Mouse (Mus musculus): ENCODE data around the gene Cptp.

Gene Cptp

DNA sequence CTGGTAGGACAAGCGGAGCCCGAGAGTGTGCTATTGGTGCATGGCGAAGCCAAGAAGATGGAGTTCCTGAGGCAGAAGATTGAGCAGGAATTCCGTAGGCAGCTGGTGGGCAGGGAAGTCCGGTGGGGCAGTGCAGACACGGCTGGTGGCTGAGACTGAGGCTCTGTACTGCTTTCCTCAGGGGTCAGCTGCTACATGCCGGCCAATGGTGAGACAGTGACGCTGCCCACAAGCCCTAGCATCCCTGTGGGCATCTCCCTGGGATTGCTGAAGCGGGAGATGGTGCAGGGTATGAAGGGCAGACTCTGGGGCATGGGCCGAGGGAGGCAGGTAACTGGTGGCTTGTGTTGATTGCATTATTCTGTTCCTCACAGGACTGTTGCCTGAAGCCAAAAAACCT lies 18.4 kb upstream of the Cptp start:
- DNase-seq (ENCODE audit: low spot score), result no peak

DNA sequence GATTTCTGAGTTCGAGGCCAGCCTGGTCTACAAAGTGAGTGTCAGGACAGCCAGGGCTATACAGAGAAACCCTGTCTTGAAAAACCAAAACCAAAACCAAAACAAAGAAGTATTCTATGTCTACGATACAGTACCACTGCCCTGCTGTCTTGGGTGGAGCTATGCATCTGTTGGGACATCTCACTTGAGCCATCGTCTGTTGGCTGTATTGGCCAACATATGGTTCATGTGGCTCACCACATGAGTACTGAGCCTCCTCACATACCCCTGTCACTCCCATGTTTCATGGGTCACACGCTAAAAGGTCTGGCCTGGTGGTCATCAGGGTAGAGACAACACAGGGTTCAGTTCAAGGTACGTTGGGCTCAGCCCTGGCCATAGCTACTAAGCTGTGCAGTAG lies 17.1 kb upstream of the Cptp start:
- DNase-seq (ENCODE audit: low spot score), result no peak

DNA sequence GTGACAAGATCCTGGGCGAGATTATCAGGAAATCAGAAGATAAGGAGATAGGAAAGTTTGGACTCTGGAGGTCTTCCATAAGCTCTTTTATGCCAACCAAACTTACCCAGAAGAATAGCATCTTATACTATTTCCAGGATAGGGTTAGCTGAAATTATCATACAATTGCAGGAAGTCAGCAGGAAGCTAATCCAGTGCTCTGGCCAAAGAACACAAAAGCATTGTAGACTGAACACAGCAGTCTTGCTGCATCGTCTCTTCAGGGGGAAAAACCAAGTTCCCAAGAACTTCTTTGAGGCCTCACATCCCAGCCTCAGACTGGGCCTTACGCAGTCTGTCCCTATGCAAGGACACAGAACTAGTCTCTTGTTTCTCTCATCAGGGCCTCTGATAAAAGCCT lies 14.3 kb upstream of the Cptp start:
- DNase-seq (ENCODE audit: low spot score), result no peak

DNA sequence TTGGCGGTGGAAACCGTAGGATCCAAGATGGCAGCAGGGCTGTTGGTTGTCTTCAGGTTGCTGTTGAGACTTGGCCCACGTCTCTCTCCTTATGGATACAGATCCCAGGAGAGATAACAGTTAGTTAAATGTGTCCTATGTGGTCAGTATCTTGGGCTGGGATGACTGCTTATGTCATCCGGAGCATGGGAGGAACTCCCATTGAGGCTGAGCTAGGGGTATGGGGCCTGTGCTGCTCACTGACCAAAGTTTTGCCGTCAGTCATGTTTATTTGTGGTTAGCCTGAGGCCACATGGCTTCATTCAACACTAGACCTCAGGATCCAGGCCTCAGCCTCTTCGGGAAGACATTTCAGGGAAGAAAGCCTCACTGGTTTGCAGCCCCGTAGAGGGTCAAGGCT lies 2.2 kb upstream of the Cptp start:
- DNase-seq (ENCODE audit: low spot score), result no peak

DNA sequence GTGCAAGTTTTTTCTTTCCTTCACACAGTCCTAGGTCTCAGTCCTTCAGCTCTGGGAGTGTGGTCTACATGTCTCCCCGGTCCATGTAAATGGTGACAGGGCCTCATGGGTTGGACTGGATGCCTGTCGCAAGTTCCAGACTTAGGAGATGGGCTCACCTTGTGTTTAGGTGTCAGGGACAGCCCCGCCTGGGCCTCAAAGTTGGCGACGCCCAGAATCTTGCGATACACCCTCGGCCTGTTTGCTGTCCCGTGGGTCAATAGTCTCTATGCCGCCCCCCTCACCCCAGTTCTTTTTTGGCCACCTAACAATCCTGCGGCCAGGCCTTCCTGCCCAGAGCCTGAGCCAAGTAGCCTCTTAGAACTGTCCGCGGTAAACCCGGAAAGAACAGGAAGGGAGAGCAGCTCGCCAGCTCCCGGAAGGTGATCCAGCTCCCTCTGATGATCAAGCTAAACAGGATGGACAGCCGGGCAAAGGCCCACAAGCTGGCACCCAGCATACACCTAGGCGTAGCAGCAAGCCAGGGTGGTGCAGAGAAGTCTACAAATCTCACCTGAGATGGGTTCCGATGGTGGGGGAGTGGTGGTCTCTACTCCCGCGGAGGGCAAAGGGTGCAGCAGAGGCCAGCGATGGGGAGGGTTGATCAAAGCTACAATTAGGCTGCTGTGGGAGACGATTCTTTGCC lies 484 bp downstream of the Cptp start:
- no peak for DNase-seq (ENCODE audit: low spot score)

DNA sequence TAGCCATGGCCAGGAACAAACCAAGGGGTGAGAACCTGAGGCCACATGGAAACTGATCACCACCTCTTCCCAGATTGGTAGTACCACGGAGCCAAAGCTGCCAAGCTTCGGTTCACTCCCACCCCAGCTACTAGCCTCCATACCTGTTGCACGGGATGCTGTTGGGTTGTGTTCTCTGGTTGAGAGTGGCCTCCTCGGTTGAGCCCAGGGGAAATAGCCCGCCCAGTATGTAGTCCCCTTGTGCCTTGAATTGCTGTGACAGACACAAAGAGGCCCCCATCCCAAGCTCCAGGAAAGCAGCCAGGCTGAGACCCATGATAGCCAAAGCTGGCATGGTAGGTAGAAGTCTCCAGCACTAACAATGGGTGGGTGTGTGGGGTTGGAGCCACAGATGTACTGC lies 6.2 kb downstream of the Cptp start, which contains the start of gene Tas1r3:
Tas1r3 (minus strand) TSS at position 362 of the 400 bp plus-strand sequence.
- no peak for DNase-seq (ENCODE audit: low spot score)

DNA sequence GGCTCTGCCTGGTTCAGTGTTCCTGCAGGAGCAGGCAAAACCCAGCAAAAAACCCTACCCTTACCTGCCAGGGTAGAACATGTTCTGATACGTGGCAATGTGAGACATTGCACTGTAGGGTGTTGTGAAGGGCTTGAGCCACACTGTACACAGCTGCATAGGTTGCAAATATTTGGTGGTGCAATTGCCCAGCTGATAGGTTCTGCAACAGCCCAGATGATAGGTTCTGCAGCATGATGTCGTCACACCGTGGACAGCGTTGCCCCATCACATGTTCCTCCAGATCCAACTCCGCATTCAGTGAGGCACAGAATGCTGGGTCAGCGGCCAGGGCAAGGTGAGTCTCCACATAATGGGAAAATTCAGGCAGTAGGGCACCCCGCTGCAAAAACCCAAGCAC lies 7.5 kb downstream of the Cptp start:
- DNase-seq (ENCODE audit: low spot score), result no peak

DNA sequence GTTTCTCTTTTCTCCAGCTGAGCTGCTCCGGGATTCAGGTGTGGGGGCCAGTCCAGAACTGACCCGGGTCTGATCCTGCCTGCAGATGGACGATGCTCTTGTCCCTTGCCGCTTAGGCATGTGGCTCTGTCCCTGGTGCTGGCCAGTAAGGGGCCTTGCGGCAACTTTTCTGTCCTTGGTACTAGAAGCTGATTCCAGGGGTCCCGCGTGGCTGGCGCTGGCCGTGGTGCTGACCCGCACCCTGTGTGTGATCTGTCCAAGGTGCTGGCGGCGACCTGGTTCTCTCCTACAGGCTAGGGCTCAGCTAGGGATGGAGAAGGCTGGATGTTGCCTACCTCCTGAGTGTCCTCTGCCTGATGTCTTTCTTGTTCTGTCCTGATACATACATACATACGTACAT lies 9.9 kb downstream of the Cptp start:
- DNase-seq (ENCODE audit: low spot score), result peak; percentile 90

DNA sequence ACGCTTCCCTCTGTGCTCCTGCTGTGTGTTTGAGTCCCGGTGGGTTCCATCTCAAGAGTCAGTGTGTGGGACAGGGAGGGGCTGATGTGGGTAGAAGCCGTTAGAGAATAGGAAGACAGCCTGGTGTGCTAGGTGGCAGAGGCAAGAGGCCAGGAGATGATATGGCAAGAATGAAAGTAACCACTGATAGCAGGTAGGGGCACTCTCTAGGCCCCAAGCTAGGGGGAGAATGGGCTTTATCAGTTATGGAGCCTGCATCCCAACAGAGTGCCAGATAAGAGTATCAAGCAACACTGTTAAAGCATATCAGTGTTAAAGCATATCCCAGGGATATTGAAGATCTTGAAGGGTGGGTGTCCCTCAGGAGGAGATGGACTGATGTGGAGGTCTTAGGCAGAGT lies 12.4 kb downstream of the Cptp start:
- no peak for DNase-seq (ENCODE audit: low spot score)

DNA sequence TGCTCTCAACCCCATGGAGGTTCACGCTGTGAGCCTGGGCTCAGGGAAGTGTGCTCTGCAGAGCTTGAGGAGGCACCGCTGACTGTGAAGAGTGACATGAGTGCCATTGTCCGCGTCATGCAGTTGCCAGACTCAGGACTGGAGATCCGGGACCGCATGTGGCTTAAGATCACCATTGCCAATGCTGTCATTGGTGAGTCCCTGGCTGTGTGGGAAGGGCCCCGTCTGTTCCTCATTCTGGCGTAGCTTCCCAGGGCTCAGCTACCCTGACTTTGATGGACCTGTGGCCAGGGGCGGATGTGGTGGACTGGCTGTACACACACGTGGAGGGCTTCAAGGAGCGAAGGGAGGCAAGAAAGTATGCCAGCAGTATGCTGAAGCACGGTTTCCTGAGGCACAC lies 13.2 kb downstream of the Cptp start:
- no peak for DNase-seq (ENCODE audit: low spot score)

DNA sequence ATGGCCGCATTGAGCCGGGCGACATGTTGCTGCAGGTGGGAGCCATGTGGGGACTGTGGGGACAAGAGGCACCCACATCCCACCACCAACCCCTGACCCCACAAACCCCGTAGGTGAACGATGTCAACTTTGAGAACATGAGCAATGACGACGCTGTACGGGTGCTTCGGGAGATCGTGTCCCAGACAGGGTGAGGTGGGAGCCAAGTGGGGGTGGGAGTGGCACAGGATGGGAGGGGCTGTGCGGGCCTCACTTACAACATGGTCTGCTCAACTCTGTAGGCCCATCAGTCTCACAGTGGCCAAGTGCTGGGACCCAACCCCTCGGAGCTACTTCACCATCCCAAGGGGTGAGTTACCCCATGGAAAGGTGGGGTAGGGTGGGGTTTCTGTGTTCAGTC lies 14.2 kb downstream of the Cptp start:
- no peak for DNase-seq (ENCODE audit: low spot score)

DNA sequence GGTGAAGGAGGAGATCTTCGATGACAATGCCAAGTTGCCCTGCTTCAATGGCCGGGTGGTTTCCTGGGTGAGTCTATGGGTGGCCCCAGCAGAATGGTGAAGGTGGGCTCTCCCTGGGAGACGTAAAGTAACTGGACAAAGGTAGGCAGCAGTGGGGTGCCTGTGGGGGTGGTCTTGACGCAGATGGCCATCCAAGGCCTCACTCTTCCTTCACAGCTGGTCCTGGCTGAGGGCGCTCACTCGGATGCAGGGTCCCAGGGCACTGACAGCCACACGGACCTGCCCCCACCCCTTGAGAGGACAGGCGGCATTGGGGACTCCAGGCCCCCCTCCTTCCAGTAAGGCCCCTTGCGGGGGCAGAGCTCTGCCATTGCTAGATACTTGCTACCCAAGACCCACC lies 15.8 kb downstream of the Cptp start:
- DNase-seq (ENCODE audit: low spot score), result no peak

DNA sequence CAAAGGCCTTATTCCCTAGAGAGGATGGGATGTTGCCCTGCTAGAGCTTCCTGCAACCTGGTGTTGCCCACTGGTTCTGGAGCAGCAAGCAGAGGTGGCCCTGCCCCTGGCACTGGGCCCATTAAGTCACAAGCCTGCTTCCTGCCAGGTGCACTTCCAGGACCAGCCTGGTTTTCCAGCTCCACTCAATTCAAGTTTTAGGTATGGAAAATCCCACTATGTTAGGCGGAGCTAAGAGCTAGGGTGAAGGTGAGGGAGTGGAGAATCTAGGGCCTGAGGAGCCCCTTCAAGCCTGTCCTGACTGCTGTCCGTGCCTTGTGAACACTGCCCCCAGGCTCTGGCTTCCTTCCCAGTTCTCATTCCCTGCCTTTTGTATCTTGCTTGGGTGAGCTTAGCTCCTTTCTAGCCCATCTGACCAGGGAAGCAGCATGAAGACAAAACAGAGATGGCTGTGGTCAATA lies 17.3 kb downstream of the Cptp start:
- no peak for DNase-seq (ENCODE audit: low spot score)

DNA sequence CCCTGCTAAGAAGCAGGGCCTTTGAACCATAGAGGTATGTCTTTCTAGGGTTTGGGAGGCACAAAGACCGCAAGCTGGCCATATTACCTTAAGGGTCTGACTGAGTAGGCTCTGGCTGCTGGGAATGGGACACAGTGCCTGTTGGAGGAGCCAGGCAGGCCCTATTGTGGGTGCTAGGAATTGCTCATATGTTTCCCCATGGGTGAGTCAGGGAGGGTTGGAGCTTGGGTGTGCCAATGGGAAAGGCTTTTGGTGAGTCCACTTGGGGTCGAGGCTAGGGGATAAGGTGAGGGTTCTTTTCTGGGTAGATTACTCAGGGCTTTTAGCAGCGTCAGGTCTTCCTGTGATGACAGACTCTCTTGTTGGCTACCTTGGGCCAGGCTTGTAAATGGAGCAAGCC lies 17.9 kb downstream of the Cptp start:
- DNase-seq (ENCODE audit: low spot score), result no peak

DNA sequence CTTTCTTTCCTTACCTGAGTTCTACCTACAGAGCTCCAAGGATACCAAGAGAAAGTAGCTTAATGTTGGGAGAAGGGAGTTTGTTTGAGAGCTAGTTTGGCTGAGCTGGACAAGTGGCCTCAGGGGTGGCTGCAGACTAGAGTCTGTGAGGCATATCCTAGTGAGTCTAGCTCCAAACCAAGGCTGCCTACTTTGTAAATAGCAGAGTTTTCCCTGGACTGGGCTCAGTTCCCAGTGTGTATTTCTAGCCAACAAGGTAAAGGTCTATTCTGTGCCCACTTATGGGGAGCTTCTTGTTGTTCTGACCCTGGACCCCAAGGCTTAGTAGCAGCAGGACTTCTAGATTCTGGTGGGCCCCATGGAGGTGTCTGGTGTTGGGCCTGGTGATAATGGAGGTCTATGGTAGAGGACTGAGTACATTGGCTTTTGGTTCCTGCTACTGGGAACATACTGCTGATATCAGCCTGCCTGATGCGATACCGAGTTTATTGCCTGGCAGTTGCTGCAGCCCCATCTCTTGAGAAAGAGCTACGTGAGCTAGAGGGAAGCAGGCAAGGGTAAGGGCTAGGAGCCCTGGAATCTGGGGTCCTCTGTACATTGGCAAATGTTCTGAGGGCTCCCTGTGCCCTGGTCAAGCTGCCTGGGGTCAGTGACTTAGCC lies 19.3 kb downstream of the Cptp start:
- DNase-seq (ENCODE audit: low spot score), result no peak

DNA sequence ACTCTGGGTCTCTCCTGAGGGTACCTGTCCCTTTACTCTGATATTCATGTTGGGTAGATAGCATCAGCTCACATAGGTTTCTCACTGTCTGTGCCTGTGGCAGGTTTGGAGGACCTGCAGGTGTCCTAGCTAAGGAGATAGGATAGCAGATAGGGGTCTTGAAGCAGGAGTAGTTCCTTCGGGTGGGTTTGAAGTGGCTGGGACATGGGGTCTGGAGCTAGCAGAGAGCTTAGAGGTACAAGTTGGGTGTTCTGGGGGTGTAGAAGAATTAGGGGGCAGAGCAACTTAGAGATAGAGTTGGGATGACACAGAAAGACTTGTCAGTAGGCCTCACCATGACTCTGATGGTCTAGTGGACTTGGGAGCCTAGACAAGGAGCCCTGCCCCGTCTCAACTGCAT lies 19.8 kb downstream of the Cptp start:
- no peak for DNase-seq (ENCODE audit: low spot score)

DNA sequence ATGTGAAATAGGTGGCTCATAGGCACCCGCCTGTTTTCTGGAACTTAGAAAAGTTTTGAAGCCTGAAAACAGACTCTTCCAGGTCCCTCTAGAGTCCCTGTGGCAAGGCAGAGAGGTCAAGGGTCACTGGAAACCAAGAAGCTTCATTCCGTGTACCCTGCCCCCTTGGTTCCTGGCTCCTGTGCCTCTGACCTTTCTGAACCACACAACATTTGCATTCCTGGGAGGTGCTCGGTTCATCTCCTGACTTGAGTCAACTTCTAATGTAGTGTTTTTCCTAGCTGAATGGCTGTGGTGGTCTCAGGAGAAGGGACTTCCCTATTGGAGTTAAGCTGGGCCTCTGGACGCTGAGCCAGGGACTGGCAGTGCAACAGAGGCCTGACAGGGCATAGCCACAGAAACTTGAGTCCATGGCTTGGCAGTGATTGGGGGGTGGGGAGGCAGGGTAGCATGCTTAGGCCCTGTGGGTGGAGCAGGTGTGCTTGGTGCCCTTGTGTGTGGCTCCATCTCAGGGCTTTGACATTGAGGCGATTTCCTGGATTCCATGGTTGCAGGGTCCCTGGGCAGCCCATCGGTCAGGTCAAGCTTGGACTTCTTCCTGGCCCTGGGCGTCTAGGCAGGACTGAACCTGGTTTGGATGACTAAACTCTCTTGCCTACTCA lies 20.7 kb downstream of the Cptp start:
- peak; percentile 45 for DNase-seq (ENCODE audit: low spot score)

DNA sequence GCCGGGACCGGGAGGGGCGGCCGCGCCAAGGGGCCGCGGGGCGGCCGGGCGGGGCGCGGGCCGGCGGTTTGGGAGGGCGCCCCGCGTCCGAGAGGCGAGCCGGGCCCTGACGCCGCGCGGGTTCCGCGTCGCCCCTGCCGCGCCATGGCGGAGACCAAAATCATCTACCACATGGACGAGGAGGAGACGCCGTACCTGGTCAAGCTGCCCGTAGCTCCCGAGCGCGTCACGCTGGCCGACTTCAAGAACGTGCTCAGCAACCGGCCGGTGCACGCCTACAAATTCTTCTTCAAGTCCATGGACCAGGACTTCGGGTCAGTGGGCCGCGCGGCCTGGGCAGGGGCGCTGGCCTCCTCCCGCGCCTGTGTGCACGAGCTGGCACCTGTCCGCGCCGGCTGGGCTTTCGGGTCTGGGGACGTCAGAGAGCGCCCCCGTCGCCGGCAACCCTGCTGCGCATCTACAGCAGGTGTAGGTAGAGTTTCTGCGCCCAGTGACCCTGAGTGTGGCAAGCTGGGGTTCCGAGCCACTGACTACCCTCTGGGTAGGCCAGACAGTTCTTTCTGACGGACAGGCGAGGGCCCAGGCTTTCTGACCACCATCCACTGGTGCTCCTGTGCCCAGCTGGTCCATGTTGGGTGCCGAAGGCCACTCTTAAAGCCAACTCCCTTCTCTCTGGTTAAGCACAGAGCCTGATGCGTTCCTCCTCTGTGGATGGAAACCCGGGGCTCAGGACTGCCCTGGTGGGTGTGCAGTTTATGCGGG lies 21.5 kb downstream of the Cptp start:
- DNase-seq (ENCODE audit: low spot score), result peak; percentile 63

DNA sequence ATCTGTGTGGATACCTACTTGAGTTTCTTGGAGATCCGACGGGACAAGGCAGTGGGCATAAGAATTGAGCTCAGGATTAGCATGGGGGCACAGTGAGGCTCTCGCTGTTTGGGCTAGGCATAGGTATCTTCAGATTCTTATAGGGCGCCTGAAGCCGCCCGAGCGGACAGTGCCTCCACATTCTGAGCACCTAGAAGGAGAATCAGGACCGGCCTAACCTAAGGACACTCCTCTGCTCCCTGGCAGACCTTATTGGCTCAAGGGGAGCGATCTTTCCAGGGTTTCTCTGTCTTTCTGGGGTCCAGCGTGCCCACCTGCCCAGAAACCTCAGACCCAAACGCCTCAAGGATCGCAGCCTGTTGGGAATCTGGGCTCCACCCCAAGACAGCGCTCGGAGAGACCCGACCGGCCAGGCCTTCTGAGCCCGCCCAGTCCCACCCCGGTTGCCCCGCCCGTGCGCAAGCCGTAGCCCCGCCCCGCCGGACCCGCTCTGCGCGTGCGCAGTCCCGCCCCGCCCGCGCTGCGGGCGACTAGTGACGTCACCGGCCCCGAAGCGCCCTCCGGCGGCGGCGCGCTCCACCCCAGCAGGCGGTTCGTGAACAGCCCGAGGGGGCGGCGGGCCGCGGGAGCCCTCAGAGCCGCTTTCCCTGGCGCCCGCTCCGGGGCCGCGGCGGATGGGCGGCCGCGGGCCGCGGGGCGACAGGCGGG lies 22.2 kb downstream of the Cptp start, which contains the start of gene Dvl1:
Dvl1 (plus strand) TSS at position 532 of the 708 bp plus-strand sequence.
- DNase-seq (ENCODE audit: low spot score), result peak; percentile 84

DNA sequence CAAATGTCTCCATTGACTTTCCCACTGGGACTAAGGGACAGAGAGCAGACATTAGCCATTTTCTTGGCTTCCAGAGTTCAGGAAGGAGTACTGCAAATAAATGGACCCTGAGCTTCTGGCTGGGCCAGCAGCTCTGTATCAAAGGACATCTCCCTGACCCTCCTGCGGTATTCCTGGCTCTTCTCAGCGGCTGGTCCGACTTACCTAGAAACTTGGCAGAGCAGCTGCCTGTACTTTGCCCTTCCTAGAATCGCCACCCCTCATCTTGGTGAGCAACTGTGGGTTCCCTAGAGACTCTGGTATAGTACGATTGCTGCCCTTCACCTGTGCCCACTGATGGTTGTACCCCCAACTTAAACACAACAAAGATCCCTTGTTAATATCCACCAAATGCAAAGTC lies 26.0 kb downstream of the Cptp start:
- DNase-seq (ENCODE audit: low spot score), result no peak

DNA sequence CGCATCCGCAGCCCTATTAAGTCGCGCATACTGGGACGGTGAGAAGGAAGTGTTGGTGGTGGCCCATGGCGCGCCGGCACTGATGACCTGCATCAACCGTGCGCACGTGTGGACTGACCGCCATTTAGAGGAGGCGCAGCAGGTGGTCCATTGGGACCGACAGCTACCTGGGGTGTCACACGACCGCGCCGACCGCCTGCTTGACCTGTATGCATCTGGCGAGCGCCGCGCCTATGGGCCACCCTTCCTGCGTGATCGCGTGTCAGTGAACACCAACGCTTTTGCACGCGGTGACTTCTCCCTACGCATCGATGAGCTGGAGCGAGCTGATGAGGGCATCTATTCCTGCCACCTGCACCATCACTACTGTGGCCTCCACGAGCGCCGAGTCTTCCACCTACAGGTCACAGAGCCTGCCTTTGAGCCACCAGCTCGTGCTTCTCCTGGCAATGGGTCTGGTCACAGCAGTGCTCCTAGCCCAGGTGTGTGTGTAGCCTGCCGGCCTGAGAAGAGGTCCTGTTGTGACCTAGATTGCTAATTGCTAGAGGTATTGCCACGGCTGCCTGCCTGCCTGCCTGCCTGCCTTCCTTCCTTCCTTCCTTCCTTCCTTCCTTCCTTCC lies 27.5 kb downstream of the Cptp start:
- DNase-seq (ENCODE audit: low spot score), result peak; percentile 21
